Comparison of ENCODE assay signal across 10 mouse cellular contexts in genomic region chr11:46631635-46632034, GRCm38 (mm10). TPM values are rescaled to one million over a fixed set of nuclear protein-coding genes. Genes with fewer than 3 reads are reported as not detected.
DNase-seq lines count a peak whose midpoint lies in the region; ATAC-seq and TF ChIP-seq lines count a peak whose summit lies in the region.
"Had no signal": no experiment of that assay in that cellular context is flagged by ENCODE, and none has a peak within 500 bp of the region (broad histone marks: within the 10 kb centered on the region; RNA-seq: fewer than 3 reads in every experiment).

No protein-coding gene starts in this region.

- no peak overlapping the region for H3K4me3 ChIP-seq in hindbrain, embryonic 10.5 days
- no peak overlapping the region for H3K4me3 ChIP-seq in hindbrain, embryonic 13.5 days
- no peak overlapping the region for H3K4me3 ChIP-seq in embryonic facial prominence, embryonic 14.5 days (ENCODE audit: low read depth, low read length)
- H3K4me3 ChIP-seq in liver, adult 2 months (ENCODE audit: insufficient read depth, low read depth, low read length) = no peak overlapping the region
- no peak overlapping the region for H3K4me3 ChIP-seq in neural tube, embryonic 12.5 days

- ATAC-seq in hindbrain, embryonic 13.5 days (ENCODE audit: low FRiP score) = no peak; the same call in 1 of the 2 replicates
- 0 out of 2 replicates have a peak, but pooled peaks have one; percentile 50 for ATAC-seq in embryonic facial prominence, embryonic 14.5 days (ENCODE audit: low read depth)
- peak; percentile 63 for ATAC-seq in inflammation-experienced regulatory T-cells, adult 6 months
- 0 out of 2 replicates have a peak, but pooled peaks have one; percentile 48 for ATAC-seq in neural tube, embryonic 12.5 days (ENCODE audit: low FRiP score, low read depth)

- H3K9ac ChIP-seq in hindbrain, embryonic 13.5 days = no peak overlapping the region
- no peak overlapping the region for H3K9ac ChIP-seq in embryonic facial prominence, embryonic 14.5 days (ENCODE audit: low read depth, low read length)
- H3K9ac ChIP-seq in liver, adult 2 months (ENCODE audit: low read depth, low read length) = no peak overlapping the region
- H3K9ac ChIP-seq in neural tube, embryonic 12.5 days = no peak overlapping the region

- no peak for TF ChIP-seq POLR2A in liver, adult 2 months (IDR thresholded peaks at IDR 0.05; ENCODE audit: extremely low read depth, insufficient read depth, low read length)

- no peaks in the 10 kb centered on the region for H3K9me3 ChIP-seq in hindbrain, embryonic 10.5 days
- H3K9me3 ChIP-seq in hindbrain, embryonic 13.5 days = no peaks in the 10 kb centered on the region
- H3K9me3 ChIP-seq in embryonic facial prominence, embryonic 14.5 days (ENCODE audit: control insufficient read depth, low read length) = no peaks in the 10 kb centered on the region
- H3K9me3 ChIP-seq in neural tube, embryonic 12.5 days = no peaks in the 10 kb centered on the region

- WGBS in hindbrain, embryonic 10.5 days = 44% methylated on average over 3 of the region's 3 CpGs
- WGBS in hindbrain, embryonic 13.5 days = 34% methylated on average over 3 of the region's 3 CpGs
- 19% methylated on average over 3 of the region's 3 CpGs for WGBS in embryonic facial prominence, embryonic 14.5 days
- WGBS in liver, adult 2 months = 14% methylated on average over 3 of the region's 3 CpGs
- 40% methylated on average over 3 of the region's 3 CpGs for WGBS in neural tube, embryonic 12.5 days

- no peaks in the 10 kb centered on the region for H3K4me1 ChIP-seq in hindbrain, embryonic 10.5 days (replicated peaks)
- no peaks in the 10 kb centered on the region for H3K4me1 ChIP-seq in hindbrain, embryonic 13.5 days (replicated peaks)
- H3K4me1 ChIP-seq in embryonic facial prominence, embryonic 14.5 days (ENCODE audit: control insufficient read depth, insufficient read depth, low read length) = no peaks in the 10 kb centered on the region
- H3K4me1 ChIP-seq in liver, adult 2 months (ENCODE audit: control insufficient read depth, insufficient read depth, low read length) = no peaks in the 10 kb centered on the region
- H3K4me1 ChIP-seq in neural tube, embryonic 12.5 days = no peaks in the 10 kb centered on the region

- DNase-seq in hindbrain, embryonic 10.5 days (ENCODE audit: low spot score) = peak; percentile 8
- DNase-seq in WW6 (ENCODE audit: low read depth, low spot score) = peak; percentile 36
- DNase-seq in embryonic facial prominence, embryonic 14.5 days (ENCODE audit: low spot score) = peak; percentile 39
- peak; percentile 47 for DNase-seq in liver, adult 2 months (ENCODE audit: extremely low read depth, low read depth, low spot score)
- DNase-seq in urinary bladder, postnatal 10 days (ENCODE audit: low spot score) = no peak

- H3K4me2 ChIP-seq in hindbrain, embryonic 13.5 days = no peak overlapping the region
- no peak overlapping the region for H3K4me2 ChIP-seq in embryonic facial prominence, embryonic 14.5 days (ENCODE audit: low read depth, low read length)
- no peak overlapping the region for H3K4me2 ChIP-seq in neural tube, embryonic 12.5 days (replicated peaks)

- no peaks in the 10 kb centered on the region for H3K27me3 ChIP-seq in hindbrain, embryonic 10.5 days (ENCODE audit: insufficient read depth, poor library complexity, severe bottlenecking)
- H3K27me3 ChIP-seq in hindbrain, embryonic 13.5 days = no peaks in the 10 kb centered on the region
- no peaks in the 10 kb centered on the region for H3K27me3 ChIP-seq in embryonic facial prominence, embryonic 14.5 days (replicated peaks; ENCODE audit: control insufficient read depth, insufficient read depth, low read length)
- H3K27me3 ChIP-seq in liver, adult 2 months (ENCODE audit: control insufficient read depth, insufficient read depth, low read length) = no peaks in the 10 kb centered on the region
- no peaks in the 10 kb centered on the region for H3K27me3 ChIP-seq in neural tube, embryonic 12.5 days (replicated peaks)

- no peaks in the 10 kb centered on the region for H3K36me3 ChIP-seq in hindbrain, embryonic 10.5 days
- no peaks in the 10 kb centered on the region for H3K36me3 ChIP-seq in hindbrain, embryonic 13.5 days
- H3K36me3 ChIP-seq in embryonic facial prominence, embryonic 14.5 days (ENCODE audit: control insufficient read depth, insufficient read depth, low read length) = no peaks in the 10 kb centered on the region
- H3K36me3 ChIP-seq in liver, adult 2 months (ENCODE audit: control insufficient read depth, insufficient read depth, low read length) = no peaks in the 10 kb centered on the region
- no peaks in the 10 kb centered on the region for H3K36me3 ChIP-seq in neural tube, embryonic 12.5 days

- H3K79me2 ChIP-seq in liver, adult 2 months (ENCODE audit: control insufficient read depth, insufficient read depth, low read length) = no peaks in the 10 kb centered on the region

- peak; percentile 59 for TF ChIP-seq CTCF in liver, adult 2 months (IDR thresholded peaks at IDR 0.05; ENCODE audit: low read depth, low read length)

- H3K27ac ChIP-seq in hindbrain, embryonic 10.5 days = no peak overlapping the region
- no peak overlapping the region for H3K27ac ChIP-seq in hindbrain, embryonic 13.5 days
- no peak overlapping the region for H3K27ac ChIP-seq in embryonic facial prominence, embryonic 14.5 days (replicated peaks; ENCODE audit: low read depth, low read length)
- H3K27ac ChIP-seq in liver, adult 2 months (replicated peaks; ENCODE audit: insufficient read depth, low read depth, low read length) = no peak overlapping the region
- no peak overlapping the region for H3K27ac ChIP-seq in neural tube, embryonic 12.5 days

RNA-seq across cellular contexts. Expression of gene Dppa1, which starts 2.6 kb away (rescaled TPM):
- polyA plus RNA-seq in hindbrain, embryonic 10.5 days (2016; fragmentation: Nextera tagmentation; extraction: Ambion mirVana) = not detected in 2 replicates
- polyA plus RNA-seq in hindbrain, embryonic 13.5 days (2015; fragmentation: Nextera tagmentation; extraction: Ambion mirVana) = not detected in 2 replicates
- polyA plus RNA-seq in embryonic facial prominence, embryonic 14.5 days (2014; fragmentation: Nextera tagmentation; extraction: Ambion mirVana) = not detected in 2 replicates
- polyA plus RNA-seq in inflammation-experienced regulatory T-cells, adult 6 months (2017; shearing (Covaris generic)) = not detected
- total RNA-seq in liver, adult 2 months (2014; rRNA removed) = not detected in 2 replicates
- polyA plus RNA-seq in liver, adult 2 months (2012; rRNA removed) = not detected in 2 replicates
- polyA plus RNA-seq in neural tube, embryonic 12.5 days (2016; fragmentation: Nextera tagmentation; extraction: Ambion mirVana) = not detected in 2 replicates
- total RNA-seq: adrenal gland, postnatal 4 days had no signal
- polyA plus RNA-seq: large intestine, adult 2 months had no signal
